Mouse (Mus musculus) neural tube, embryonic 10.5 days (tissue): ENCODE measurements around the gene Lcmt1.

ENCODE experiments used
- DNase-seq: peaks from one replicate; pipeline ENCODE4 v3.0.0-alpha.2; 2017; ENCODE audit warnings: low spot score; ENCODE audit errors: extremely low spot score

Lcmt1 gene

DNA sequence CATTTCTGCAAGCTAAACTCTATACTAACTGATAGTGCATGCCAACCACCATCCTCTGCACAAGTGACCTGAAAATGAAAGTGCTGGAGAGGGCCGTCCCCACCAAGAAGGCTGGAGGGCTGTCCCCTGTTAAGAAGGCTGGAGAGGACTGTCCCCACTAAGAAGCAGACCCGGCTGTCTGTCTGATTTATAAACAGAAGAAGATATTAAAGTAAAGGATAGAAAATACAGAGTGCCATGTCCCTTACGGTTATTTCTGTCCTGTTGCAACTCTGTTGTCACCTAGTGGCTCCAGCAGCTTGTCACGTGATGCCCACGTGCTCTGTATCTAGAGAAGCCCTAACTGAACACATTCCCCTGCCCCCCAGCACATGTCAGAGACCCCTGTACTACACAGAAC lies 9.4 kb upstream of the Lcmt1 start:
- no peak for DNase-seq

- no peak for DNase-seq
Observed at GRCm38 (mm10) chr7:123361229-123361980, 8.2 kb upstream of the Lcmt1 start.

DNA sequence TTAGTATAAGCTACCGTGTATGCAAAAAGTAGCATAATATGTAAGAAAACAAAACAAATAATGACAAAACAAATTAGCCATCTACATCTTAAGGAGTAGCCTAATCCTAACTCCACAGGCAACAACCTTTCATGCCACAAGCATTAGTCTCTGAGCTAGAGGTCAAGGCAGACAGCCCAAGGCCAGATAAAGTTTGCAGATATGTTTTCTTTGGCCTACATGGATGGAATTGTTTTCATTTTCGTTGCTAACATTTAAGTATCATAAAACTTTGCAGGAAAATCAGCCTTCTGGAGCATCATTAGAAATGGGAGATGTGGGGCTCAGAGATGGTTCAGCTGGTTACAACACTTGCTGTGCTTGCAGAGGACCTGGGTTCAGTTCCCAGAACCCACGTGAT lies 6.8 kb upstream of the Lcmt1 start:
- no peak for DNase-seq

DNA sequence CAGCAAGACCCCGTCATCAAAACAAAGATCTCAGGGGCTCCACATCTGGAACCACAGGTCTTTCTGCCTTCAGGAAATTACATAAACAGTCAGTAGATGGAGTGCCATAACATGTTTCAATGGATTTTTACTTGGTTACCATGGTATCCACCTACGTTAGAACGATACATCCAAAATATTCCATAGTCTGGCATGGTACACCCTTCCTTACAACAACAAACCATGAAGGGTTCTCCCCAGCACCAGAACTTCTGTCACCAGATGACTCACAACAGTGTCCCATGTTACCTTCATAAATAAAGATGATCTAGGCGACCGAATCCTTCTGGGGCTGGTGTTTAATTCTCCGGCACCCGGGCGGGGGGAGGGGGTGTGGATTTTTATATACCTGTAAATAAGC lies 5.6 kb upstream of the Lcmt1 start:
- DNase-seq, result no peak

- DNase-seq, result no peak
Observed at GRCm38 (mm10) chr7:123365876-123366741, 3.5 kb upstream of the Lcmt1 start.

GRCm38 (mm10) chr7:123366806-123367205 lies 2.8 kb upstream of the Lcmt1 start:
- DNase-seq, result no peak

DNA sequence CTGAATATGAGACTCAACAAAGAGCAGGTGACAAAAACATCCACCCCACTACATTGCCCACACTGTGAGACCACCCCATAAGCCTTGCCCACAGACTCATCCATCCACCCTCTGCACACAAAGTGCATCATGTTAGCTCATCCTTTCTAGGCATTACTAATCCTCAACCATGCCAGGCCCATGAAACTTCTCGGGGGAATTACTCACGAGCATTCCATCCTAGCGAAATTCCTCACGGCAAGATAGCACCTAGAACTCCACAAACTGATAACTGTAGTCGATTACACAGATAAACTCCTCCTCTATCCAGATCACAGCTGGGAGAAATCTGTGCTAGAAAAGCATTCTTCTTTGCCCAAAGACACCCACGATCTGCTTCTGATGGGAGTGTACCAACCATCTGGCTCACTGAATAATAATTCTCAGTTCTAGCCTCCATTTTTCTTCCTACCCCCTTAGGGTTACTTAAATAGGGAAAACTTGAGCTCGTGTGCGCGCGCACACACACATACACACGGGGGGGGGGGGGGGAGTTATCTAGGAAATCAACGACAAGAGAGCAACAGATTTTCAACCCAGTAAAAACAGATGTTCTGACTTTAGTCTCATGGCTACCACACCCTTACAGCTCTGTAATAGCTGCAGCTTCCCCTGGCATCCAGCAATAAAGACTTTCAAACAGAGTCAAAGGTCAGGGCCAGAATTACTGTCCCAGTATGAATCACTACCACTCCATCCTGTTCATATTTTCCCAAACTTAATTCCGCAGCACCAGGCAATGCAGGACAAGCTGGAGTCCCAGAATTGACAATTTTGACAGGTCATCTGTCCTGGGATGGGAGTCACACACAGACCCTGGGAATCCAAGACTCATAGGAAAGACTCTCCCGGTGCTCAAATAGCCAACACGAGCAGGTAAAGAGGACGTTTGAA lies 2.1 kb upstream of the Lcmt1 start:
- DNase-seq, result no peak

GRCm38 (mm10) chr7:123368187-123368586 lies 1.4 kb upstream of the Lcmt1 start:
- DNase-seq, result no peak

DNA sequence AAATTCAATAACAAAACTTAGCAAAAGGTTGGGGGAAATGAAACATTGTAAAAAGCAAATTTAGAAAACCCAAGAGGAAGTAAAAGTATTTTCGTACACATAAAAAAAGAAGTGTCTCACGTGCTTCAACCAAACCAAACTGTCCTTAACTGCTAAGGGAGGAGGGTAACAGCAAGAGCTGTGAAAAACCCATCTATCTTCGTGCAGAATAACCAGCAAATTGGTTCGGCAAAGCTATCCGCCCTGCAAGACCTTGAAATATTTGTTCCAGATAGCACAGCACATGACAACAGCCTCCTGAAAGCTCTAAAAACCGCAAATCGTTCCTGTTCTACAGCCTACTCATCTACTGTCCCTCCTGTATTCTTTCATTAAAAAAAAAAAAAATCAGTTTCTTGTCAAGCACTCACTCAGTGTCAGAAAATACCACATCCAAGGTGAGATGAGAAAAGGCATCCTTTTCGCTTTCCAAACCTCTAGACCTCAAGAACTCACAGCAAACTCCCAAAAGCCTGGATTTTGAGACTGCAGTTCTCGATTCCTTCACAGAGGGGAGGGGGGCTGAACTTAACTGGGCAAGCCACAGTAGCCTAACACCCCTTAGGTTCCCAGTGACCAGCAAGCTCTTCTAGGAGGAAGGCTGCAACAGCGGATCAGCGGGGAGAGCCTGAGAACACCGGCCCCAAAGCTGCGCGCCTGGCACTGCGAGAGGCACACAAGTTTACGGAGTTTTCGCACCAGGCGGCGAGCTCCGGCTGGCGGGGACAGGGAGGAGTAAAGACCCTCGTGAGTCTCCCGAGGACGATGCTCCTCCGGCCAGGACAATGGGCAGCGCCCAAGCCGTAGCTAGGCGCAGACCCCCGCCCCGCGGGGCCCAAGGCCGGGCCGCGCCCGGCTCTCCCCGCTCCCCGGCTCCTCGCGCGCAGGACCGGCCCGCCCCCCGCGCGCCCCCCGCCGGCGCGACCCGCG lies 522 bp upstream of the Lcmt1 start:
- peak; percentile 78 for DNase-seq

GRCm38 (mm10) chr7:123370700-123371099 lies 1.1 kb downstream of the Lcmt1 start:
- no peak for DNase-seq

GRCm38 (mm10) chr7:123371501-123371900 lies 1.9 kb downstream of the Lcmt1 start:
- no peak for DNase-seq

DNA sequence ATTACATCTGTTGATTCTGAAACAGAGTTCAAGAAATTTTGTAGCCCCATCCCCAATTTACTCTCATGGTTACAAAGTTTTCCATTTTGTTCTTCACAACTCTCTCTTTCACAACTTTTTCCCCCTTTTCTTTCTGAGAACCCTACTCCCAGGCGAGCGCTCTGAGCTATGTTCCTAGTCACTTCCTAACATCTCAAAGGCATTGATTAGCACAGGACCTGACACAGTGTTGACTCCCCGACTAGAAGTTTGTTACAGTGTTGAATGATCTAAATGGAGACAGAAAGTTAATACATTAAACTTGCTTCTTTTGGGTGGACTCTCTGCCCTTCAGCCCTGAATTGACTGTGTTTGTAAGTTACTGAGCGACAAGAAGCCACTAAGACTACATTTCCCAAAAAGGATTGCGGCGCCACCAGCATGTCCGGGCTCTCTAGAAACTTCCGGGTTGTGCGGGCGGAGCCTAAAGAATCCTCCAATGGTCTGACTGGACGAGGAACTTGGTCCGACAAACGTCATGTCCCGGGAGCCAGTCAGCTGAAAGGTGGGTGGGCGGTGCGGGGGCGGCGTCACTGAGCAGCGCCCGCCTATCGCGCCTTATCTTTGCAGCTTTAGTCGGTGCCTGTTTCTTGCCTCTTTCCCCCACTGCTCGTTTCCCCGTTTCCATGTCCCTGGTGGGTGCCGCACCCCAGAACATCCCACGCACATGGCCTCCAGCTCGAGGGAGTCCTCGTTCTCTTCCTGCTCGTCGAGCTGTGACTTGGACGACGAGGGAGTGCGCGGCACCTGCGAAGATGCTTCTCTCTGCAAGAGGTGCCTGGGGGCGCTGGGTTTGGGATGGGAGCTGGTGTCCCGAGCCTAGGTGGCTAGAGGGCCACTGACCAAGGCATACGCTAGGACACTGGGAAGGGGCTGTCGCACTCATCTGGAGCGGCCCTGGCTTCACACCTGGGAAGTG lies 8.1 kb downstream of the Lcmt1 start:
- peak; percentile 90 for DNase-seq

DNA sequence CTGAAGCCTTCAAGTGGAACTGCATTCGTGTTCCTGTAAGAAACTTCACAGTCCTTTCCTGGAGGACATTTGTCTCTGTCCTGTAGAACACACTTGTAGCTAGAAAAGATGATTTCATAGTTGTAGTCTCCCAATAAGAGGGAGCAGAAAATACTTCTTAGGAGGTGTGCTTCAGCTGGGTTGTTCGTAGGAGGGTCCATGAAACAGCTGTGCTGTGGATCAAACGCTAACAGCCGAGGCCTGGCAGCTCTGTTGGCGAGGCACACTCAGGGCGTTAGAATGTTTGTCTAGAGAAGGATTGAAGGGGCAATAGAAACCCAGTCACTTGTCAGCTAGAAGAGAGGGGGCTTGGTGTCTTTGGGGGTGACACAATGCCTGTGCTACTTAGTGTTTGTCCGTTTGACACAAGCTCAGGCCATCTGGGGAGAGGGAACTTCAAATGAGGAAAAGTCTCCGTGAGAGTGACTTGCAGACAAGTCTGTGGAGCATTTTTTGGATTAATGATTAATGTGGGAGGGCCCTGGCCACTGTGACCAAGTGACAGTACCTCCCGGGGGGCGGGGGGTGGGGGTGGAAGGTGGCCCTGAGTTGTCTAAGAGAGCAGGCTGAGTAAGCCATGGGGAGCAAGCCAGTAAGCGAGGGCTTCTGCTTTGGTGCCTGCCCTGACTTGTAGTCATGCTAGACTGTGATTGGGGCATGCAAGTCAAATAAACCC lies 16.3 kb downstream of the Lcmt1 start:
- no peak for DNase-seq

- no peak for DNase-seq
Observed at GRCm38 (mm10) chr7:123389686-123390280, 20.2 kb downstream of the Lcmt1 start.

DNA sequence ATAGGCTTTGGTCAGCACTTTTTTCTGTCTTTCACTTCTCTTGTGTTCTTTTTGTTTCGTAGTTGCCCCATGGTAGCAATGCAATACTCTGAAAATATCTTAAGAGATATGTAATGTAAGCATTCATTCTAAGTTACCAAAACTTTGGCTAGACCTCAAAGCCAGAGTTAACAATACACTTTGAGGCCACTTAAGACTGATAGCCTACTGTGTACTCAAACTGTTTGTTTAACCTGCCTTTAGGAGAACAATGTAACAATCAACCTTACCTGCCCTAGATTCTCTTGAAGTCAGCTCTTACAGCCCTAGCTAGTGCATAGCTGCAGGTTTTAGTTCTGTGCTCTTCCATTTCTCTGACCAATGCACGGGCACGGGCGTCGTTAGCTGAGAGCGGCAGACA lies 24.7 kb downstream of the Lcmt1 start:
- no peak for DNase-seq

- no peak for DNase-seq
Observed at GRCm38 (mm10) chr7:123396900-123397299, 27.3 kb downstream of the Lcmt1 start.

- DNase-seq, result no peak
Observed at GRCm38 (mm10) chr7:123397369-123397768, 27.8 kb downstream of the Lcmt1 start.

GRCm38 (mm10) chr7:123397931-123398330 lies 28.3 kb downstream of the Lcmt1 start:
- DNase-seq, result no peak
